Mouse (Mus musculus) heart, adult 2 months (tissue): ENCODE data around the gene Mnt. TPM values are rescaled to one million over a fixed set of nuclear protein-coding genes. Genes with fewer than 3 reads are reported as not detected.

Experiments
- DNase-seq, 2 experiments: peaks; one replicate each; pipeline ENCODE4 v3.0.0; 2021
- H3K27ac ChIP-seq: fragments of 200-600 bp; 2 replicates; pipeline ENCODE4 v1.8.1; 2022
- H3K27me3 ChIP-seq: fragments of 200-500 bp; 2 replicates; pipeline ENCODE4 v1.6.1; 2012; ENCODE audit warnings: mild to moderate bottlenecking, low read length, inconsistent platforms, mixed read lengths; ENCODE audit not compliant: control insufficient read depth, insufficient read depth
- H3K36me3 ChIP-seq: fragments of 200-500 bp; 2 replicates; pipeline ENCODE4 v1.6.1; 2012; ENCODE audit warnings: low read length, inconsistent platforms; ENCODE audit not compliant: control insufficient read depth, insufficient read depth
- H3K4me1 ChIP-seq: fragments of 200-500 bp; 2 replicates; pipeline ENCODE4 v1.6.1; 2011; ENCODE audit warnings: low read length; ENCODE audit not compliant: control insufficient read depth, insufficient read depth
- H3K4me3 ChIP-seq: fragments of 200-600 bp; 2 replicates; pipeline ENCODE4 v1.8.1; 2022
- H3K79me2 ChIP-seq: fragments of 200-500 bp; replicated peaks from 2 replicates; pipeline ENCODE4 v1.6.1; 2012; ENCODE audit warnings: mild to moderate bottlenecking, inconsistent platforms, low read length, moderate library complexity, mixed read lengths; ENCODE audit not compliant: control insufficient read depth, insufficient read depth
- H3K9ac ChIP-seq: fragments of 200-500 bp; 2 replicates; pipeline ENCODE4 v1.6.1; 2012; ENCODE audit warnings: low read depth, mild to moderate bottlenecking, control low read depth, inconsistent platforms, low read length, mixed read lengths
- CTCF ChIP-seq: fragments of 200-600 bp; IDR thresholded peaks from 2 replicates; pipeline ENCODE4 v1.8.1; 2022; ENCODE audit warnings: antibody characterized with exemption, mild to moderate bottlenecking, moderate library complexity
- EP300 ChIP-seq: fragments of 200-500 bp; IDR thresholded peaks from 2 replicates; pipeline ENCODE4 v1.6.1; 2011; ENCODE audit warnings: low read depth, low read length, control low read depth; ENCODE audit not compliant: insufficient read depth
- POLR2A ChIP-seq: fragments of 200-500 bp; IDR thresholded peaks from 2 replicates; pipeline ENCODE4 v1.6.1; 2011; ENCODE audit warnings: mild to moderate bottlenecking, low read depth, low read length, control low read depth; ENCODE audit not compliant: insufficient read depth
- WGBS: fragments of 180-500 bp; shearing (Covaris S2); methylation state at CpG from one replicate; pipeline ENCODE4 v1.1.7; 2018; 5-methylcytosine and 5-hydroxymethylcytosine counted together
- intact Hi-C: fragments of 180-260 bp; cut with DNase I; formaldehyde crosslinking; loops from one replicate; pipeline ENCODE4 v1.15.1; 2025
- polyA plus RNA-seq: library from polyadenylated mRNA; depleted of rRNA; stranded (reverse); fragments of >200 nt; gene quantifications from 2 replicates; pipeline ENCODE4 v1.2.3, GENCODE M21; 2012
- total RNA-seq, 2 experiments: library from RNA; stranded (reverse); gene quantifications; 2 replicates each; pipeline ENCODE4 v1.2.3; 2021

Mnt gene
- total and polyA plus RNA-seq, 3 experiments: 6.7 to 10.7 (median 6.9) TPM

DNA sequence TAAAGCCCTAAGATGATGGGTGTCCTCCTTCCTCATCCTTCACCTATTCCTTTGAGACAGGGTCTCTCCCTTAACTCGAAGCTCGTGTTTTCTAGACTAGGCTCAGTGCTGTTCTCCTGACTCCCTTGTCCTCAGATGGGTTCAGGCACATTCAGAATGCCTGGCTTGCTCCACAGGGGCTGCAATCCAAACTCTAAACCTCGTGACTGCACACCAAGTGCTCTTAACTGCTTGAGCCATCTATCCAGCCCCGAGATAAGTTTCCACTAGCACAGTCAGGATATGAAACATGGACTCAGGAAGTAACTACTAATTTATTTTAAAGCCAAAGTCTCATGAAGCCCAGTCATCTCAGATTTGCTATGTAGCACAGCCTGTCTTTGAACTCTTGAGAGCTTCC is 39.8 kb downstream of the Mnt start:
- Histone ChIP-seq H3K4me3 (no peak overlapping the region), H3K27ac (no peak overlapping the region), H3K9ac (no peak overlapping the region), H3K79me2 (no peaks in the 10 kb centered on the region), H3K36me3 (no peaks in the 10 kb centered on the region), H3K27me3 (no peaks in the 10 kb centered on the region), H3K4me1 (peaks cover 6% of the 10 kb centered on the region)
- 44% methylated on average over 4 of the region's 4 CpGs for WGBS
- intact Hi-C loops: no loop called here
- peak in 1 of 2 experiments; percentile 16 for DNase-seq
- TF ChIP-seq CTCF: no peak
- TF ChIP-seq POLR2A: no peak
- TF ChIP-seq EP300: no peak

DNA sequence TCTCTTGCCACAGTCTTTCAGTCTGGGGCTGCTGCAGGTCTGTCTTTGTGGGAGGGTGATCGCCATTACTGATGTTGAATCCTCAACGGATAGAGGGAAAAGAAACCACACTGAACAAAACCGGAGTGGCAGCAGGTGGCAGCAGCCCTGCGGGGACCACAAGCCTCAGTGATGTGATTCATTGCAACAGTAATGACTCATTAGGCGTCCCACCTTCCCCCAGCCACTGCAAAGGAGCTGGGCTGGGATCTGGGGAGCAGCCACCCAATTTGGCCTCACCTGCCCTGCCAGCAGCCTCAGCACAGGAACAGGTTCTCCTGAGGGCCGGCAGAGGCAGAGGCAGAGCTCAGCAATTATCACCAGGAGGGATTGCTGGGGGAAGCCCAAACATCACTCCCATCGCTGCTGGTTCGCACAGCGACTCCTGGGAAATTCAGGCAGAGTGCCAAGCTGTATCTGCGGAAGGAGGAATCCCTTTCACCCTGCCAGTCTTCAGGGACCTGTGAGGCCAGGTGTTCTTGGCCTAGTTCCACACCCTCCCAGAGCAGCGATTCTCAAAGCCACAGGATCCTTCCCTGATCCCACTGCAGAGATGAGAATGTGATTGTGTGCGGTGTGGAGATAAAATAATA is 40.4 kb downstream of the Mnt start:
- DNase-seq: no peak
- no peak overlapping the region for H3K9ac ChIP-seq
- intact Hi-C loops: no loop called here
- WGBS: 36% methylated on average over 12 of the region's 12 CpGs
- H3K4me1 ChIP-seq: peaks cover 6% of the 10 kb centered on the region
- H3K36me3 ChIP-seq: no peaks in the 10 kb centered on the region
- TF ChIP-seq POLR2A: no peak
- peak; percentile 43 for TF ChIP-seq CTCF
- TF ChIP-seq EP300: no peak
- no peak overlapping the region for H3K4me3 ChIP-seq
- no peak overlapping the region for H3K27ac ChIP-seq
- no peaks in the 10 kb centered on the region for H3K27me3 ChIP-seq
- H3K79me2 ChIP-seq: no peaks in the 10 kb centered on the region

DNA sequence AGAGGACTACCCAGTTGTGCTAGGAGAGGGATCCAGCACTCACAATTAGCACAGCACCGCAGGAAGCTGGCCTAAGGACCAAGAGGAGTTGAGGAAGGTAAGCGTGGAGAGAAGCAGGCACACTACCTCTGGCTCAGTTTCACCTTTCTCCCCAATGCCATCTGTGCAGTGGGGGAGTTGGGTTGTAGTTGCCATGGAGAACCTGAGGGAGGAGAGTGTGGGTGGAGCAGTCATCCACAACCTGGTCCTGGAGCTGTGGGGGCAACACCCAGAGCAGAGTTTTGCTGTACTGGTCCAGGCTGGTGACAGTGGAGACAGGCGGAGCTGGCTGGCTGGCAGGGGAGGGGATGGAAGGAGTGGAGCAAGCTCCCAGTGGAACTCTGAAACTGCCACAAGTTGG is 43.9 kb downstream of the Mnt start:
- peaks cover 3% of the 10 kb centered on the region for H3K4me1 ChIP-seq
- H3K27me3 ChIP-seq: no peaks in the 10 kb centered on the region
- no peak overlapping the region for H3K4me3 ChIP-seq
- no peaks in the 10 kb centered on the region for H3K36me3 ChIP-seq
- WGBS: 82% methylated on average over 3 of the region's 3 CpGs
- intact Hi-C loops: no loop called here
- no peak overlapping the region for H3K27ac ChIP-seq
- DNase-seq: no peak
- no peak overlapping the region for H3K9ac ChIP-seq
- no peaks in the 10 kb centered on the region for H3K79me2 ChIP-seq
- no peak for TF ChIP-seq CTCF
- TF ChIP-seq POLR2A: no peak
- TF ChIP-seq EP300: no peak

DNA sequence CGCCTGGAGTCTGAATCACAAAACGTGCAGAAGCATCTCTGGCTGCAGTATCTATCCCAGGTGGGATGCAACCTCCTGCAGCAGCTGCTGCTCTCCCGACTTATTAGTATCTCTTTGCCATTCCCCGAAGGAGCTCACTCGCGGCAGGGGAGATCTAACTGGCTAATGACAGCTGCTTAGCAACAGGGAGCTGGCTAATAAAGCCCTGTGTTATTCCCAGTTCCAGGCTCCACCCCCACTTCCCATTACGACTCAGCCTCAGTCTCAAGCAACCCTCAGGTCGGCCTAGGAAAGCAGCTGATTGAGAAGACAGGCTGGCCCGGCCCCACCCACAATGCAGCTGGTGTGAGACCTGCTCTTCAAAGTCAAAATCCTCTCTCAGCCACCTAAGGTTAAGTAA is 46.1 kb downstream of the Mnt start:
- TF ChIP-seq POLR2A (no peak), EP300 (no peak), CTCF (no peak)
- no peak overlapping the region for H3K9ac ChIP-seq
- no peaks in the 10 kb centered on the region for H3K27me3 ChIP-seq
- peaks cover 3% of the 10 kb centered on the region for H3K4me1 ChIP-seq
- 10% methylated on average over 9 of the region's 9 CpGs for WGBS
- no peak overlapping the region for H3K4me3 ChIP-seq
- peak; percentile 54 to 56 for DNase-seq
- H3K79me2 ChIP-seq: no peaks in the 10 kb centered on the region
- no peaks in the 10 kb centered on the region for H3K36me3 ChIP-seq
- intact Hi-C loops: no loop called here
- 0 out of 2 replicates have a peak overlapping the region, but pooled peaks have one; percentile 26 for H3K27ac ChIP-seq

DNA sequence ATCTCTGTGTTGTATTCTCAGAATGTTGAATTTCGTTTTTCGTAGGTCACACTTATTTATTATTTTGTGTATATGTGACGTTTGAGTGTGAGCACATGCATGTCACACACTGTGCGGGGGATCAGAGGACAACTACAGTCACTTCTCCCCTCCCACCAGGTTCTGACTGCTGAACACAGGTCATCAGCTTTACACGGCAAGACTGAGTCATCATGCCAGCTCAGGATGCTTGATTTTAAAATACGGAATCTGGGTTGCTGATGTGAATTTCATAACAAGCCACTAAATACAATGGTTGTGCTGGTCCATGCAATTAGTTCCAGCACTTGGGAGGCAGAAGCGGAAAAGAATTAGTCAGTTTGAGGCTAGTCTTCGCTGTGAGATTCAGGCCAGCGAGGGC is 50.3 kb downstream of the Mnt start:
- Histone ChIP-seq H3K27me3 (no peaks in the 10 kb centered on the region), H3K27ac (no peak overlapping the region), H3K9ac (no peak overlapping the region), H3K4me3 (no peak overlapping the region), H3K79me2 (no peaks in the 10 kb centered on the region), H3K36me3 (no peaks in the 10 kb centered on the region), H3K4me1 (peaks cover 3% of the 10 kb centered on the region)
- WGBS: 71% methylated on average over 9 of the region's 9 CpGs
- TF ChIP-seq POLR2A (no peak), CTCF (no peak), EP300 (no peak)
- DNase-seq: no peak
- intact Hi-C loops: no loop called here

DNA sequence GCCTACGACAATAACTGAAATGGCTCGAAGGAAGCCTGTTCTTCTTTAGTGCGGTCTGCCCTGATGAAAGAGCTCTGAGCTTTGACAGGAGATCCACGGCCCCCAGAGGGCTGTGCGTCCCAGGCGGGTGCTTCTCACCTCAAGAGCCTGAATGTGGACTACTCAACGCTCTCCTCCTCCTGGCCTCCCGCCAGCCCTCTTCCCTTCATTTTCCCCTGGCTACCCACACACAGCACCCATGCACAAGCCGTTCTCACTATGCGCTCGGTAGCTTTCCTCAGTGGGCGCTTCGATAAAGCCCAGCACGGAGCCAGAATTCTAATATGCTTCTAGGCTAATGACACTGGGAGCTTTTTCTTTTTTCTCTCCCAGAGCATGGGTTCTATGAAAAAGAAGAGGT is 51.3 kb downstream of the Mnt start:
- H3K4me3 ChIP-seq: no peak overlapping the region
- no peaks in the 10 kb centered on the region for H3K27me3 ChIP-seq
- no peak for DNase-seq
- no peaks in the 10 kb centered on the region for H3K79me2 ChIP-seq
- H3K4me1 ChIP-seq: peaks cover under 1% of the 10 kb centered on the region
- H3K36me3 ChIP-seq: no peaks in the 10 kb centered on the region
- intact Hi-C loops: no loop called here
- no peak overlapping the region for H3K9ac ChIP-seq
- WGBS: 72% methylated on average over 14 of the region's 14 CpGs
- no peak overlapping the region for H3K27ac ChIP-seq
- TF ChIP-seq POLR2A: no peak
- TF ChIP-seq CTCF: no peak
- no peak for TF ChIP-seq EP300
